Mouse (Mus musculus) hindbrain, embryonic 15.5 days (tissue): ENCODE results near the gene D1Pas1. TPM values are rescaled to one million over a fixed set of nuclear protein-coding genes. Genes with fewer than 3 reads are reported as not detected.
A peak's percentile ranks its signal among the peaks of the same experiment; 100 is the strongest.

ENCODE experiments used
- ATAC-seq: fragments of 200-750 bp; cut with Nextera tagmentation; 2 replicates; pipeline ENCODE4 v1.8.0; 2017; ENCODE audit warnings: low read depth, moderate number of reproducible peaks, moderate TSS enrichment; ENCODE audit not compliant: low FRiP score
- H3K27ac ChIP-seq: fragments of 300-500 bp; sonication (generic); replicated peaks from 2 replicates; pipeline ENCODE4 v1.5.1; 2015; ENCODE audit warnings: mild to moderate bottlenecking, inconsistent platforms
- H3K27me3 ChIP-seq: fragments of 300-500 bp; sonication (generic); 2 replicates; pipeline ENCODE4 v1.6.1; 2015; ENCODE audit warnings: control low read depth, inconsistent platforms
- H3K36me3 ChIP-seq: fragments of 300-500 bp; sonication (generic); 2 replicates; pipeline ENCODE4 v1.6.1; 2015; ENCODE audit warnings: control low read depth, inconsistent platforms
- H3K4me1 ChIP-seq: fragments of 300-500 bp; sonication (generic); replicated peaks from 2 replicates; pipeline ENCODE4 v1.6.1; 2015; ENCODE audit warnings: control low read depth, inconsistent platforms
- H3K4me2 ChIP-seq: fragments of 300-500 bp; sonication (generic); 2 replicates; pipeline ENCODE4 v1.6.1; 2015; ENCODE audit warnings: moderate library complexity, mild to moderate bottlenecking, inconsistent platforms
- H3K4me3 ChIP-seq: fragments of 300-500 bp; sonication (generic); 2 replicates; pipeline ENCODE4 v1.5.1; 2015; ENCODE audit warnings: mild to moderate bottlenecking, inconsistent platforms
- H3K9ac ChIP-seq: fragments of 300-500 bp; sonication (generic); 2 replicates; pipeline ENCODE4 v1.6.1; 2015; ENCODE audit warnings: inconsistent platforms
- H3K9me3 ChIP-seq: fragments of 300-500 bp; sonication (generic); 2 replicates; pipeline ENCODE4 v1.6.1; 2016; ENCODE audit warnings: control low read depth, inconsistent platforms
- WGBS: fragments of 180-500 bp; shearing (Covaris S2); methylation state at CpG from one replicate; pipeline ENCODE4 v1.1.7; 2015; 5-methylcytosine and 5-hydroxymethylcytosine counted together
- polyA plus RNA-seq: library from polyadenylated mRNA; unstranded; fragments of >200 nt; fragmentation: Nextera tagmentation; extraction: Ambion mirVana; gene quantifications from 2 replicates; pipeline ENCODE4 v1.2.1, GENCODE M21; 2015

The D1Pas1 gene
- polyA plus RNA-seq, 1 experiment from 2014 or later: 0.05 TPM

GRCm38 (mm10) chr1:186954591-186954990 lies 12.6 kb upstream of the D1Pas1 start:
- no peak overlapping the region for H3K27ac ChIP-seq
- no peak overlapping the region for H3K4me2 ChIP-seq
- no peak for ATAC-seq
- no peaks in the 10 kb centered on the region for H3K36me3 ChIP-seq
- H3K27me3 ChIP-seq: no peaks in the 10 kb centered on the region
- H3K4me1 ChIP-seq: no peaks in the 10 kb centered on the region
- 78% methylated on average over 4 of the region's 4 CpGs for WGBS
- no peak overlapping the region for H3K9ac ChIP-seq
- no peak overlapping the region for H3K4me3 ChIP-seq
- no peaks in the 10 kb centered on the region for H3K9me3 ChIP-seq

- ATAC-seq: no peak
- Histone ChIP-seq H3K4me3 (no peak overlapping the region), H3K27ac (no peak overlapping the region)
These were observed 7.8 kb upstream of the D1Pas1 start for GRCm38 (mm10) chr1:186959380-186959779.

GRCm38 (mm10) chr1:186964143-186964875 lies 2.9 kb upstream of the D1Pas1 start:
- Histone ChIP-seq H3K9ac (no peak overlapping the region), H3K27me3 (no peaks in the 10 kb centered on the region), H3K4me3 (no peak overlapping the region), H3K4me2 (no peak overlapping the region), H3K4me1 (no peaks in the 10 kb centered on the region), H3K27ac (no peak overlapping the region), H3K36me3 (no peaks in the 10 kb centered on the region), H3K9me3 (0 out of 2 replicates have a peak, but pooled peaks cover 4% of the 10 kb centered on the region)
- ATAC-seq: no peak
- 70% methylated on average over 4 of the region's 4 CpGs for WGBS

More at GRCm38 (mm10) chr1:186959380-186959779, 7.8 kb upstream of the D1Pas1 start:
- Histone ChIP-seq H3K4me2 (no peak overlapping the region), H3K27me3 (no peaks in the 10 kb centered on the region), H3K4me1 (no peaks in the 10 kb centered on the region), H3K9ac (no peak overlapping the region), H3K9me3 (no peaks in the 10 kb centered on the region), H3K36me3 (no peaks in the 10 kb centered on the region)
- whole genome bisulfite sequencing: 52% methylated on average over 4 of the region's 4 CpGs

- 0 out of 2 replicates have a peak, but pooled peaks cover 4% of the 10 kb centered on the region for H3K9me3 ChIP-seq
- no peak overlapping the region for H3K27ac ChIP-seq
- no peaks in the 10 kb centered on the region for H3K27me3 ChIP-seq
- no peaks in the 10 kb centered on the region for H3K4me1 ChIP-seq
- no peak overlapping the region for H3K4me3 ChIP-seq
- H3K36me3 ChIP-seq: no peaks in the 10 kb centered on the region
- no peak for ATAC-seq
- WGBS: 93% methylated on average over 34 of the region's 34 CpGs
- H3K4me2 ChIP-seq: no peak overlapping the region
- no peak overlapping the region for H3K9ac ChIP-seq
These were observed 710 bp downstream of the D1Pas1 start for GRCm38 (mm10) chr1:186967926-186968325.

GRCm38 (mm10) chr1:186976937-186977540 lies 9.8 kb downstream of the D1Pas1 start:
- WGBS: 75% methylated on average over 4 of the region's 4 CpGs
- peaks cover 13% of the 10 kb centered on the region for H3K4me1 ChIP-seq

GRCm38 (mm10) chr1:186977801-186978200 lies 10.6 kb downstream of the D1Pas1 start:
- Histone ChIP-seq H3K27me3 (no peaks in the 10 kb centered on the region), H3K4me2 (no peak overlapping the region), H3K4me1 (peaks cover 13% of the 10 kb centered on the region), H3K27ac (no peak overlapping the region), H3K9ac (no peak overlapping the region), H3K9me3 (no peaks in the 10 kb centered on the region), H3K36me3 (no peaks in the 10 kb centered on the region), H3K4me3 (no peak overlapping the region)
- WGBS: 93% methylated on average over 2 of the region's 2 CpGs
- ATAC-seq: no peak

More at GRCm38 (mm10) chr1:186976937-186977540, 9.8 kb downstream of the D1Pas1 start:
- H3K4me3 ChIP-seq: no peak overlapping the region
- H3K27ac ChIP-seq: no peak overlapping the region
- no peaks in the 10 kb centered on the region for H3K36me3 ChIP-seq
- no peaks in the 10 kb centered on the region for H3K27me3 ChIP-seq
- no peak overlapping the region for H3K4me2 ChIP-seq
- H3K9ac ChIP-seq: no peak overlapping the region
- H3K9me3 ChIP-seq: no peaks in the 10 kb centered on the region
- no peak for ATAC-seq

- H3K27ac ChIP-seq: no peak overlapping the region
- ATAC-seq: no peak
- H3K4me3 ChIP-seq: no peak overlapping the region
- H3K9me3 ChIP-seq: no peaks in the 10 kb centered on the region
- 55% methylated on average over 8 of the region's 8 CpGs for WGBS
- no peak overlapping the region for H3K9ac ChIP-seq
- H3K36me3 ChIP-seq: no peaks in the 10 kb centered on the region
- peaks cover 13% of the 10 kb centered on the region for H3K4me1 ChIP-seq
- H3K4me2 ChIP-seq: no peak overlapping the region
- no peaks in the 10 kb centered on the region for H3K27me3 ChIP-seq
These were observed 12.2 kb downstream of the D1Pas1 start for GRCm38 (mm10) chr1:186979465-186979864.

GRCm38 (mm10) chr1:186980503-186980902 lies 13.3 kb downstream of the D1Pas1 start:
- no peaks in the 10 kb centered on the region for H3K9me3 ChIP-seq
- ATAC-seq: no peak
- peaks cover 13% of the 10 kb centered on the region for H3K4me1 ChIP-seq
- no peak overlapping the region for H3K27ac ChIP-seq
- H3K9ac ChIP-seq: no peak overlapping the region
- no peak overlapping the region for H3K4me3 ChIP-seq
- WGBS: 45% methylated on average over 9 of the region's 9 CpGs
- H3K36me3 ChIP-seq: no peaks in the 10 kb centered on the region
- H3K27me3 ChIP-seq: no peaks in the 10 kb centered on the region
- H3K4me2 ChIP-seq: 0 out of 2 replicates have a peak overlapping the region, but pooled peaks have one; percentile 3

GRCm38 (mm10) chr1:186985131-186985530 lies 17.9 kb downstream of the D1Pas1 start:
- no peak overlapping the region for H3K27ac ChIP-seq
- 90% methylated on average over 11 of the region's 11 CpGs for WGBS
- H3K4me2 ChIP-seq: no peak overlapping the region
- H3K9ac ChIP-seq: no peak overlapping the region
- H3K9me3 ChIP-seq: no peaks in the 10 kb centered on the region
- no peaks in the 10 kb centered on the region for H3K36me3 ChIP-seq
- H3K4me1 ChIP-seq: peaks cover 13% of the 10 kb centered on the region
- H3K4me3 ChIP-seq: no peak overlapping the region
- H3K27me3 ChIP-seq: no peaks in the 10 kb centered on the region; the same call in 1 of the 2 replicates
- ATAC-seq: no peak

GRCm38 (mm10) chr1:186986086-186986485 lies 18.9 kb downstream of the D1Pas1 start:
- no peak for ATAC-seq
- no peaks in the 10 kb centered on the region; the same call in 1 of the 2 replicates for H3K27me3 ChIP-seq
- H3K36me3 ChIP-seq: no peaks in the 10 kb centered on the region
- no peak overlapping the region for H3K9ac ChIP-seq
- WGBS: 68% methylated on average over 9 of the region's 9 CpGs
- no peaks in the 10 kb centered on the region for H3K9me3 ChIP-seq
- no peak overlapping the region for H3K4me2 ChIP-seq
- no peak overlapping the region for H3K4me3 ChIP-seq
- no peak overlapping the region for H3K27ac ChIP-seq
- peaks cover 7% of the 10 kb centered on the region; the same call in 1 of the 2 replicates for H3K4me1 ChIP-seq

- ATAC-seq: no peak
- H3K9ac ChIP-seq: no peak overlapping the region
These were observed 19.3 kb downstream of the D1Pas1 start for GRCm38 (mm10) chr1:186986506-186986905.

GRCm38 (mm10) chr1:186988281-186988682 lies 21.1 kb downstream of the D1Pas1 start:
- Histone ChIP-seq H3K4me2 (peak overlapping the region; percentile 17; the same call in 1 of the 2 replicates), H3K9ac (no peak overlapping the region), H3K27me3 (no peaks in the 10 kb centered on the region; the same call in 1 of the 2 replicates), H3K4me1 (peaks cover 7% of the 10 kb centered on the region; the same call in 1 of the 2 replicates), H3K36me3 (no peaks in the 10 kb centered on the region), H3K4me3 (no peak overlapping the region), H3K9me3 (no peaks in the 10 kb centered on the region; the same call in 1 of the 2 replicates), H3K27ac (no peak overlapping the region)
- 32% methylated on average over 9 of the region's 9 CpGs for WGBS
- no peak for ATAC-seq

More at GRCm38 (mm10) chr1:186986506-186986905, 19.3 kb downstream of the D1Pas1 start:
- WGBS: 83% methylated on average over 8 of the region's 8 CpGs
- H3K4me1 ChIP-seq: peaks cover 7% of the 10 kb centered on the region; the same call in 1 of the 2 replicates
- no peaks in the 10 kb centered on the region; the same call in 1 of the 2 replicates for H3K27me3 ChIP-seq
- H3K36me3 ChIP-seq: no peaks in the 10 kb centered on the region
- H3K4me3 ChIP-seq: no peak overlapping the region
- no peak overlapping the region for H3K4me2 ChIP-seq
- H3K9me3 ChIP-seq: no peaks in the 10 kb centered on the region
- no peak overlapping the region for H3K27ac ChIP-seq
